Mouse (Mus musculus) cerebellum, postnatal 36 days (tissue): ENCODE measurements around the gene Cobll1.

ENCODE experiments used
- DNase-seq, 2 experiments: peaks; one replicate each; pipeline ENCODE4 v3.0.0; 2021 to 2022; ENCODE audit warnings: mixed read lengths in 2 of 2

Cobll1 gene

GRCm38 (mm10) chr2:65195233-65196010 lies 43.8 kb downstream of the Cobll1 start:
- no peak for DNase-seq

- no peak for DNase-seq
These were observed 46.0 kb downstream of the Cobll1 start for GRCm38 (mm10) chr2:65193091-65193795.

DNA sequence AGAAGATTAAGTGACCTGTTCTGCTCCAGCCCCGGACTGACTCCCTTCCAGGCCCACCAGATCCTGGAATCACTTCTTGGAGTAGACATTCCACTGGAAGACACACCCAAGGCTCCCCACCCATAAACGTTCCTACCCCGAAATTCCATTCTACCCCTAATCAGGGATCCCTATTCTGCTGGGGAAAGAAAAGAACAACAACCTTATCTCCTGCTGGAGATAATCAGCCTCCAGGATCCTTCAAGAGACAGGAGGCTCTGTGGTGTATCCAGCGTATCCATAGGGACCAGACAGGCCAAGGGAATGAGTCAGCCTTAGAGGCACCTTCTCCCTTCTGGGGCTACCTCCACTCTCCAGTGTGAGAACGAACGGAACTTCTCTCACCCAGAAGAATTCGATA lies 47.8 kb downstream of the Cobll1 start:
- no peak for DNase-seq

DNA sequence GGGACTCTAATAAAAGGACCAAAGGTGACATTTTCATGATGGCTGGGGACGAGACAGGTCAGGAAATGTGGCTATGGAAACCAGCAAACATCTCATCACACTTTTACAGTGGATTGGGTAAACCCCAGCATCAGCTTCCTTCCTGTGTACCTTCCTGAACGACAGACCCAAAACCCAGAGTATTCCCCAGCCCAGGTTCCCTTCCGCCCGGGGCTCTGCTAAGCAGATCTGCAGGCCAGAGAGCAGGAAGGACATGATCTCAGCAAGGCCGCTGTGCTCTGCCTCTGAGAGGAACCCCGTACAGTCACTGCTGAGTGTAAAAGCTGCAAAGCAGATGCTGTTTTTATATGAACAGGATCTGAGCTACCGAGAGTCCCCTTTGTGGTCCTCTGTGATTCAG lies 49.9 kb downstream of the Cobll1 start:
- no peak for DNase-seq

DNA sequence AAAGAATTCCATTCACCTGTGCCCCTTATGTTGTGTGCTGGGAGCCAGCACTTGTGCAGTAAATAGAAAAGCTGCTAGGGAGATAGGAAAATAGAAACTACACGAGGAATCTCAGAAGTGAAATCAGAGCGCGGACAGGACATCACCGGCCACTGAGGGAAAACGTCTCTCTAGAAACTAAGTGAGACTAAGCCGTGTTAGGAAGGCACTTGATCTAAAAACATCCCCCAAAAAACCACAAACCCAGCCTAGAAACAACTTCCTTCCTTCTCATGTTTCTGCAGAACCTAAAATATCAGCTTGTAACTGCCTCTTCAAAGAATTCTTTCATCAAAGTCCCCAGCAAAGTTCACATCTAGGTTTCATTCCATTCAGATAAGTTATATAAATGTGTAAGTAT lies 50.6 kb downstream of the Cobll1 start:
- no peak for DNase-seq

GRCm38 (mm10) chr2:65187652-65188051 lies 51.6 kb downstream of the Cobll1 start:
- no peak for DNase-seq

DNA sequence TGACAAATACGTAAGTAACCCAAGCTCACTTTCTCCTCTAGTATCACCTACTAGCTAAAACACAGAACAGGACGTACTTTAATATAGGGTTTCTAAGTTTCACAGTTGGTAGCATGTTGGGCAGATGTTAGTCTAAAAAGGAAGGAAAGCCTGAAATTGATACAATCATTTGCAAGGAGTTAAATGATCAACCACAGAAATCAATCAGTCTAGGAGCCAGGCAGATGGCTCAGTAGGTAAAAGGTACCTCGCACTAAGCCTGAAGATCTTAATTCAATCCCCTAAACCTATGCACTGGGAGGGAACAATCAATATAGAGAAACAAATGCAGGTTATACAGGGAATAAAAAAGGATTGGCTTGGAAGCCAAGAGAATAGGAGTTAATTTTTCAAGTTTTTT lies 52.0 kb downstream of the Cobll1 start:
- no peak for DNase-seq

- DNase-seq, result no peak
These were observed 56.5 kb downstream of the Cobll1 start for GRCm38 (mm10) chr2:65182747-65183146.

DNA sequence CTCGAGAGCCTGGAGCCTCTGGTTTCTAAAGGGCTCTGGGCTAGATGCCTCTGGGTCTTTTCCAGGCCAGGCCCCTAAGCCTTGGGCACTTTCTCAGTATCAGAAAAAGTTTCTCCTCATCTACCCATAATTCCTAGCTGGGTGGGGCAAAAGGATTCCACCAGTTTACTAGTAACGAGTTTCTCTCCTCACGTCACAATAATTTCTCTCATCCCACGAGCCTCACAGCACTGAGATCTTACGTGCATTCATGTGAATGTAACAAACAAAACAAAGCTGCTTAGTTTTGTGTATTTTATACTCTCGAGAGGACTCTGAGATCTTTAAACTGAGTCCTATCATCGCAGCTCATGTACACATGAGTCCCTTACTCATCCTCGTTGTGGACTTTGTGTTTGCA lies 57.5 kb downstream of the Cobll1 start:
- no peak for DNase-seq

DNA sequence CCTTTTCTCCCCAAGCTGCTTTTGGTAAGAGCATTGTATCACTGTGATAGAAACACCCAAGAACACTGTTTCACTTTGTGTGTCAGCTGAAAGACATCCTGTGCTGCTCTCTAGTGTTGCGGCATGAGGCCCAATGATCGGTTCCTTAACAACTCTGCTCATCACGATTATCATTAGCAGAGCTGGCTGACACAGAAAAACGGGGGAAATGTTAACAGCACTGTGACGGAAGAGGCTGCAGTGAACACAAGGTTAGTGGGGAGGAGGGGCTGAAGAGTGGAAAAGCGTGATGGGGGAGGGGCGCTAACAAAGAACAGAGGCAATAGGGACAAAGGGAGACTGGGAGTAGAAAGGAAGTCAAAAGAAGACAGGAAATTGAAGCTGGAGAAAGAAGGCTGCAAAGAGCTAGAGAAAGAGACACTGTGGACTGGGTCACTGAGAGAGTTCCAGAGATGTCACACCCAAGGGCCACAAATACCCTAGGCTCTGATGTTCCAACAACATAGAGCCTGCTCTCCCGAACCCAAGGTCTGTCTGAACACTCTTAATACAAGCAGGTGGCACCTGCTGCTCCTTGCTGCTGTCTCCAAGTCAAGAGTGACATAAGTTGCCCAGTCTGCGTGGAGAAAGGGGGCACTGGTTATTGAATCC lies 58.0 kb downstream of the Cobll1 start:
- no peak for DNase-seq

DNA sequence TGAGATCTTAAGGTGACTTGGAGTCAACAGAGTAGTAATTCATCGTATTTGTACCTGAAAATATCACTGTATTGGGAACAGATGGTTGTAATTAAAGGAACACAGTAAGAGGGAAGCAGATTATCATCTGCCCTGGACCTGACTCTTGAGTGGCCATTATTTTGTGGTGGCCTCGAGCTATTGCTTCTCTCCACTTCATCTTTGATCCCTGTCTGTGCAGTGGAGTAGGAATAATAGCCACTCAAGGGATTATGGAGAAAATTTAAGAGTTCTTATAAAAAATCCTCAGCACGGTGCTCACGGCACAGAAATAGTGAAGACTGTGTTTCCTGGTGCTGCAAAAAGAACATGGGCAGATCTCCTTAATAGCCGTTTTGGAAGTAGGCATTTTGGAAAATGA lies 63.6 kb downstream of the Cobll1 start:
- DNase-seq, result no peak

GRCm38 (mm10) chr2:65172071-65172470 lies 67.1 kb downstream of the Cobll1 start:
- DNase-seq, result no peak

- DNase-seq, result no peak
These were observed 67.7 kb downstream of the Cobll1 start for GRCm38 (mm10) chr2:65171516-65171915.

DNA sequence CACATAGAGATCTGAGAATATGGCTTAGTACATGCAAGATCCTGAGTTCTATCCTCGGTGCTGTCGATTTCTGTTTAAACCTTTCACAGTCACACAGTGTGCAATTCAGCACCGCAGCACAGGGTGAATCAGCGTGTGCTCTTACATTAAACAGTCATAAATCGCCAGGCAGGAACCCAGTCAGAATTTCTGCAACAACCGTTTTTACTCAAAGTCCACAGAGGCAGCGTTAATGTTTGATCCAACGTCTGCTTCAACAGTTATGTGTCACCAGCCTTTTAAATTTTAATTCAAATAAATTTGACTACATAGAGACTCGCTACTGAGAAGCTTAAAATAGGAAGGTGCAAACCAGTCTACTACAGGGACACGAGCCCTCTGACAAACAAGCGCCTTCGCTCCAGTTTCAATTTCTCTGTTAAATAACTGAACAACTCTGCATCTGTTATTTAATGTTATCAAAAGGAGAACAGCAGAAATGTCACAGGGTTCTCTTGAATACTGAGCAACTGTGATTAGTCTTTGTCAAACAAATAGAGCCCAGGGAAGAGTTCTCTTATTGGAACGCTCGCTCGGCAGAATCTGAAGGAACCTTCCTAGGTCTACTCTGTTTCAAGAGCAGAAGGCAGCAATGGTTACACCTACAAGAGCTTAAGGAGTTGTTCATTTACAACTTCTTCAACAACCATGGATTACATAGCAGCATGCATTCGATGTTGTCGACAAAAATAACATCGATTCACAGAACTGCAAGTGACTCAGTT lies 68.3 kb downstream of the Cobll1 start:
- no peak for DNase-seq

DNA sequence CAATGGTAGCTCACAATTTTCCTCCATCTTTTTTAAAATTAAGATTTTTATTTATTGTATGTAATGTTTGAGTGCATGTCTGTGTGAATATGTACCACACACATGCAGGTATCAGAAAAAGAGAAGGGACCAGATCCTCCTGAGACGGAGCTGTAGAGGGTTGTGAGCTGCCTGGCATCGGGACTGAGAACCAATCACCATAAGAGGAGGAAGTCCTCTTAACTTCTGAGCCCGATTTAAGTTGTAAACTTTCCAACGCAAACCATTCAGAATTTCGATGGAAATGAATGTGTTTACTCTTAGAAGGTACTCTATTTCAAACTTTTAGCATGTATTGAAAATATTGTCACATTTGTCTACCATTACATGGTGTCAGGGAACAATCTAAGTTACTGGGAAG lies 68.9 kb downstream of the Cobll1 start:
- DNase-seq, result no peak

DNA sequence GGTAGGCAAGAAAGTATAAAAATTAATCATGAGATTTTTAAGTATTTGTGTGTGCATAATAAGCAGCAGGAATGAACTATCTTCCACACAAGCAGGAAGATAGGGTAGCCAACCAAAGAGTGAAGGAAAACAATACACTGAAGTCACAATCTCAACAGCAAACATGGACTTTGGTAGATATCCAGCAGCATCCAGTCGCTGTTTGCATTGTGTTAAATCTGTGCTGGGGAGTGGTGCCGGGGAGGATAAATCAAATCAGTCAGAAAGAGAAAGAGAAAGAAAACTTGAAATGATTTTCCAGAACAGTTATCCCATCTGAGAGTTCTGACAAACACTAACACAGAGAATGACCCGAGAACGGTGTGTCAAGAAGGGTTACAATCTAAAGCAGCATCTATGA lies 75.2 kb downstream of the Cobll1 start:
- DNase-seq, result no peak

DNA sequence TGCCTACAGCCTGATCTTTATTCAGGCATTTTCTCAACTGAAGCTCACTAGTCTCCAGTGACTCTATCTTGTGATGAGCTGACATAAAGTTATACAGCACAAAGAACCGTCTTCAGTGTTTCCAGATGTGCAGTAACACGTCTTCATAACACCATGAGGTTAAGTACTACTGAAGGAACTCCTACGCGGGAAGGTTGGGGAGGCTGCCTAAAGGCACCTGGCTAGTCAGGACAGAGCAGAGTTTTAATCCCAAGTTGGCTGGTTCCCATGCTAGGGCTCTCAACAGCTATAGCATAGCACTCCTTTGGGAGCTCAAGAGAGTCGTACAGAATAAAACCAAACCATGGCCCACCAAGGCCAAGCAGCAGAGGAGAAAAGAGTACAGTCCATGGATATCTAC lies 76.6 kb downstream of the Cobll1 start:
- DNase-seq, result no peak

DNA sequence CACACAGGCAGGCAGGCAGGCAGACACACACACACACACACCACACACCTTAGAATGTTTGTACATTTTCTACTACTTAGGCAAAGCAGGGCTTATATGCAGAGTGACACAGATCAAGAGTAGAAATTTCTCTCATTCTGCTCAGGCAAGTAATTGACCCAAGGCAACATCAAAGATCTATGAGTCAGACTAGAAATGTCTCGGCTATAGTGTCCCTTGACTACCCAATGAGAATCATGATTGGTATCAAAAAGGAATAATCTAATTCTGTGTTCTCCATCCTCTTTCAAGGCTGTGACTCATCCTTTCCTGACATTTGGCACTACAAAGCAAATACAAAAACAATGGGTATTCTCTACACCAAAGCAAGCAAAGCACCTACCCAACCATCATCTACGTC lies 77.5 kb downstream of the Cobll1 start:
- no peak for DNase-seq

DNA sequence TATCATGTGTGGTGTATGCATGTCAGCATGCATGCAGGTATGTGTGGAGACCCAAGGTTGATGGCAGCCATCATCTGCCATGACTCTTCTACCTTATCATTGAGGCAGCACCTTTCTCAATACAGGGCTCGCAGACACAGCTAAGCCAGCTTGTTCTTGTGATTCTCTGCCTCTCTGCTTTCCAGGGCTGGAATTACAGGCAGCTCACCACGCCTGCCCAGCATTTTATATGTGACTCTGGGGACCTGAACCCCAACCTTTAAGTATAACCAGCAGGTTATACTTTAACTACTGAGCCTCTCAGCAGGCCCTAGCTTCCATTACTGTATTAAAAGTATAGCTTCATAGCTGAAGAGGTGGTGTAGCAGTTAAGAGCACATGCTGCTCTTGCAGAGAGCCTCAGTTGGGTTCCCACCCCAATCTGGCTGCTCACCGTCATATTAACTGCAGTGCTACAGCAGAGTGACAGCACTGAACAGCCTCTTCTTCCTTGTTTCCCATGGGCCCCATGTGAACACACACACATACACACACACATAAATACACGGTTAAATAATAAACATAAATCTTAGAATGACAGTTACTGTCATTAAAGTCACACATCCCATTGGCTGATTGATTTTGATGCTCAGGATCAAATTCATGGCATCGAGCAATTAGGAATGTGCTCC lies 81.1 kb downstream of the Cobll1 start:
- no peak for DNase-seq

DNA sequence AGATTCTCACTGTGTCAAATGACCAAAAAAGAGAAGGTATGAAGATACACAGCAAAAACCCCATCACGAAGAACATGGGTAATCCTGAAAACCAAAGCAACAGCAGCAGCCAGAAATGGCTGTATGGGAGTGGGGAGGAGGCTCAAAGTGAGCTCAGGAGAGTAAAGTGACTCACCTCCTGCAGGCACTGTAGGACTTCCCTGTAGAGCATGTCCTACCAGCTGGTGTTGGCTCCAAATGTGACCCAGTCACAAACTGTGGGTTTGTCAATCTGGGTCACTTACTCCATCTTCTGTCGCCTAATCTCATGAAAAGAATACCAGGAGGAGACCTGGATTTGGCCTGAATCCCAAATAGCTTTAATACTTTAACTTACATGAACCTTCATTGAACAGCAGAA lies 81.9 kb downstream of the Cobll1 start:
- DNase-seq, result peak in 1 of 2 experiments; percentile 13

- DNase-seq, result no peak
These were observed 90.3 kb downstream of the Cobll1 start for GRCm38 (mm10) chr2:65148928-65149327.

DNA sequence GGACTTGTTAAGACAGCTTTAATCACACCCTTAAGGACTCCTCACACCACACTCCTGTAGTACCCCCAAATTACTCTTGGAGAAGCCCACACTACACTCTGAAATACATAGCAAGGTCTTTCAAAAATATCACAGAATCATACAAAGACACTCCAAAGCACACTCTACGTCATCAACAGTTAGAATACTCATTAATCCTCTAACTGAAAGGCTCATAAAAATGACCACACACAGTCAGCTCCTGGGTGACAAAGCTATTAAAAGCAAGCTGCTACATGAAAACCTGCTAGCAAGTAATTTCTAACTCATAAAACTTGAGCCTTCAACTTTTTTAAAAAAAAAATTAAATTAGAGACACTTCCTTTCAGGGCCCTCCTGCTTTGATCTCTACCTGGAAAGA lies 91.8 kb downstream of the Cobll1 start:
- DNase-seq, result no peak
